Comparison of ENCODE assay signal across 16 mouse cellular contexts in genomic region chr10:62306483-62306882, GRCm38 (mm10). TPM values are rescaled to one million over a fixed set of nuclear protein-coding genes. Genes with fewer than 3 reads are reported as not detected.
DNase-seq lines count a peak whose midpoint lies in the region; ATAC-seq and TF ChIP-seq lines count a peak whose summit lies in the region.
"Had no signal": no experiment of that assay in that cellular context is flagged by ENCODE, and none has a peak within 500 bp of the region (broad histone marks: within the 10 kb centered on the region; RNA-seq: fewer than 3 reads in every experiment).

No protein-coding gene starts in this region.

- no peak for TF ChIP-seq EP300 in liver, postnatal 0 days (IDR thresholded peaks at IDR 0.05; ENCODE audit: low read depth)

- WGBS in heart, embryonic 11.5 days (ENCODE audit: insufficient replicate concordance): 33% methylated on average over 3 of the region's 3 CpGs
- 36% methylated on average over 3 of the region's 3 CpGs for WGBS in liver, postnatal 0 days (ENCODE audit: insufficient replicate concordance)
- WGBS in embryonic facial prominence, embryonic 15.5 days: 20% methylated on average over 3 of the region's 3 CpGs

- H3K27me3 ChIP-seq in heart, embryonic 11.5 days (ENCODE audit: control insufficient read depth, insufficient read depth, low read length): no peaks in the 10 kb centered on the region
- H3K27me3 ChIP-seq in liver, postnatal 0 days (ENCODE audit: insufficient read depth, low read length): no peaks in the 10 kb centered on the region
- no peaks in the 10 kb centered on the region for H3K27me3 ChIP-seq in embryonic facial prominence, embryonic 15.5 days
- H3K27me3 ChIP-seq: forebrain, embryonic 12.5 days had no signal

- H3K4me2 ChIP-seq in heart, embryonic 11.5 days: no peak overlapping the region
- no peak overlapping the region for H3K4me2 ChIP-seq in liver, postnatal 0 days (ENCODE audit: low read depth, low read length)
- no peak overlapping the region for H3K4me2 ChIP-seq in embryonic facial prominence, embryonic 15.5 days (replicated peaks)
- H3K4me2 ChIP-seq: forebrain, embryonic 12.5 days; midbrain, embryonic 11.5 days had no signal

- H3K4me3 ChIP-seq in heart, embryonic 11.5 days (ENCODE audit: low read depth, low read length): no peak overlapping the region
- H3K4me3 ChIP-seq in liver, postnatal 0 days (ENCODE audit: low read depth, low read length): no peak overlapping the region
- H3K4me3 ChIP-seq in embryonic facial prominence, embryonic 15.5 days (replicated peaks): no peak overlapping the region
- H3K4me3 ChIP-seq: forebrain, embryonic 12.5 days had no signal

- no peaks in the 10 kb centered on the region for H3K9me3 ChIP-seq in heart, embryonic 11.5 days (replicated peaks; ENCODE audit: control insufficient read depth, low read length)
- H3K9me3 ChIP-seq in liver, postnatal 0 days (ENCODE audit: low read length): no peaks in the 10 kb centered on the region
- no peaks in the 10 kb centered on the region for H3K9me3 ChIP-seq in embryonic facial prominence, embryonic 15.5 days (replicated peaks)
- H3K9me3 ChIP-seq: forebrain, embryonic 12.5 days had no signal

- DNase-seq in heart, postnatal 25 days (ENCODE audit: low spot score): no peak
- DNase-seq in liver, postnatal 0 days: no peak
- no peak for DNase-seq in liver
- DNase-seq in thymus, postnatal 25 days: peak; percentile 33
- DNase-seq in left cerebral cortex, adult 8-10 months (ENCODE audit: low spot score in 2 of 2): no peak
- no peak for DNase-seq in cerebellum, postnatal 10 days
- DNase-seq: B cell, adult 2 months; gastrocnemius, postnatal 25 days; layer of hippocampus, postnatal 36 days had no signal

- H3K4me1 ChIP-seq in heart, embryonic 11.5 days (ENCODE audit: control insufficient read depth, insufficient read depth, low read length): peaks cover 7% of the 10 kb centered on the region
- peaks cover 3% of the 10 kb centered on the region for H3K4me1 ChIP-seq in liver, postnatal 0 days (ENCODE audit: insufficient read depth)
- H3K4me1 ChIP-seq in embryonic facial prominence, embryonic 15.5 days: peaks cover 11% of the 10 kb centered on the region; the same call in 1 of the 2 replicates

- H3K36me3 ChIP-seq in heart, embryonic 11.5 days (ENCODE audit: control insufficient read depth, insufficient read depth, low read length): peaks cover 13% of the 10 kb centered on the region
- peaks cover 43% of the 10 kb centered on the region for H3K36me3 ChIP-seq in liver, postnatal 0 days (replicated peaks; ENCODE audit: insufficient read depth, low read length)
- peaks cover 4% of the 10 kb centered on the region; the same call in 1 of the 2 replicates for H3K36me3 ChIP-seq in embryonic facial prominence, embryonic 15.5 days
- H3K36me3 ChIP-seq: forebrain, embryonic 12.5 days had no signal

- intact Hi-C loops in heart, postnatal 25 days (cut with DNase I): no loop called here

- TF ChIP-seq CTCF in liver, postnatal 0 days (IDR thresholded peaks at IDR 0.05; ENCODE audit: low read depth): no peak

- H3K27ac ChIP-seq in heart, embryonic 11.5 days (ENCODE audit: low read depth, low read length): peak overlapping the region; percentile 57; the same call in 1 of the 2 replicates
- no peak overlapping the region for H3K27ac ChIP-seq in liver, postnatal 0 days (ENCODE audit: low read depth)
- 0 out of 2 replicates have a peak overlapping the region, but pooled peaks have one; percentile 44 for H3K27ac ChIP-seq in embryonic facial prominence, embryonic 15.5 days (replicated peaks)
- H3K27ac ChIP-seq: forebrain, embryonic 12.5 days had no signal

- no peak for ATAC-seq in heart, embryonic 11.5 days (replicated peaks; ENCODE audit: insufficient number of reproducible peaks, low FRiP score, low TSS enrichment)
- ATAC-seq in liver, postnatal 0 days: 0 out of 2 replicates have a peak, but pooled peaks have one; percentile 27
- ATAC-seq in embryonic facial prominence, embryonic 15.5 days (ENCODE audit: insufficient number of reproducible peaks, low FRiP score, low TSS enrichment, low read depth): 0 out of 2 replicates have a peak, but pooled peaks have one; percentile 37
- ATAC-seq: inflammation-experienced regulatory T-cells, adult 6 months had no signal

- H3K9ac ChIP-seq in heart, embryonic 11.5 days (ENCODE audit: low read depth, low read length): no peak overlapping the region
- H3K9ac ChIP-seq in liver, postnatal 0 days (replicated peaks): no peak overlapping the region
- no peak overlapping the region for H3K9ac ChIP-seq in embryonic facial prominence, embryonic 15.5 days
- H3K9ac ChIP-seq: forebrain, embryonic 12.5 days had no signal

RNA-seq across cellular contexts. Expression of gene Tacr2, which starts 54.2 kb away (rescaled TPM):
- polyA plus RNA-seq in heart, embryonic 11.5 days (2014; fragmentation: Nextera tagmentation; extraction: Ambion mirVana): not detected in 2 replicates
- total RNA-seq in heart, postnatal 25 days (2021): not detected
- polyA plus RNA-seq in liver, postnatal 0 days (2015; fragmentation: Nextera tagmentation; extraction: Ambion mirVana): not detected in 2 replicates
- not detected in 2 replicates for polyA plus RNA-seq in embryonic facial prominence, embryonic 15.5 days (2015; fragmentation: Nextera tagmentation; extraction: Ambion mirVana)
- under 1 TPM; 0.15 to 0.39 (median 0.32) TPM for total RNA-seq in left cerebral cortex, adult 8-10 months (2022)
- total RNA-seq: gastrocnemius, postnatal 25 days; layer of hippocampus, postnatal 36 days; liver, adult 2 months had no signal
- polyA plus RNA-seq: forebrain, embryonic 12.5 days; inflammation-experienced regulatory T-cells, adult 6 months; liver, adult 2 months; midbrain, embryonic 11.5 days; spleen, adult 2 months had no signal
